Mouse (Mus musculus): Measurements from ENCODE around the gene Gtpbp2. TPM values are rescaled to one million over a fixed set of nuclear protein-coding genes. Genes with fewer than 3 reads are reported as not detected.
A peak's percentile ranks its signal among the peaks of the same experiment; 100 is the strongest.

The Gtpbp2 gene
- total RNA-seq, 2 experiments from 2014 or later, result 86.6 to 101 TPM

DNA sequence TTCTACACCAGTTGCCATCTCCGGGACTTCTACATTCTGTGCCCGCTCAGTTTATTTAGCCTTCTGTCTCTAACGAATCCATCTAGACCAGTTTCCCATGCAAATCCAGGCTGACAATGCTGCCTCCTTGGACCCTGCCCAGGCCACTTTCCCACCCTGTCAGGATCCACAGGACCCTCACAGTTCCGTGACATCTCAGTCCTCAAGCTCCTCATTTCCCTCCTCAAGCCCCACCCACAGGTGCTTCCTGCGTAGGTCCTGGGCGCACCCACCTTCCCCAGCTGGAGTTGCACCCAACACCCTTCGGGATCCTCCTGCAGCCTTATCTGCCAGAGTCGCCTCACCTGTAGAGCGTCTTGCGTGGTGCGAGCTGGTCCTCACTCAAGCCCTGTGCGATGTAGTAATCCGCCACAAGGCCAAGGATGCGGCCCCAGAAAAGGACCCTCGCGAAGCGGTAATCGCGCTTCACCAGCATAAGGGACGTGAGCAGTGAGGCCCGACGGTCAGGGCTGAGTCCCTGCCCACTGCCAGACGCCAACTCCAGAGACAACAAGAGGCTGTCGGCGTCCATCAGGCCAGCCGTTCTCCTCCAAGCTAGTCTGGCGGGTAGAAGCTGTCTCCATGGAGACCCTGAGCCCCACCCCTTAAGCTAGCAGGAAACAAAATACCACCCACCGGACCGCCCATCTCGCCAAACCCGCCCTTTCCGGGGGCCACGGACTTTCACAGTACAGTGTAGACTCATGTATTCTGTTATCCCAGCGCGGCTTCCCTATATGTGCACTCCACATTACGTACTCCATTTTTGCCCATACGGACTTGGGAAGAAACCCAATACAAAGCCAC is 17.0 kb upstream of the Gtpbp2 start, which contains the start of gene Rsph9:
TSS of gene Rsph9 (minus strand) at position 639 of the 846 bp plus-strand sequence.
- peak; percentile 82 to 91 for DNase-seq (ENCODE audit: extremely low spot score in 1 of 2, low spot score in 2 of 2)
- intact Hi-C loops (cut with DNase I), result no loop called here

DNA sequence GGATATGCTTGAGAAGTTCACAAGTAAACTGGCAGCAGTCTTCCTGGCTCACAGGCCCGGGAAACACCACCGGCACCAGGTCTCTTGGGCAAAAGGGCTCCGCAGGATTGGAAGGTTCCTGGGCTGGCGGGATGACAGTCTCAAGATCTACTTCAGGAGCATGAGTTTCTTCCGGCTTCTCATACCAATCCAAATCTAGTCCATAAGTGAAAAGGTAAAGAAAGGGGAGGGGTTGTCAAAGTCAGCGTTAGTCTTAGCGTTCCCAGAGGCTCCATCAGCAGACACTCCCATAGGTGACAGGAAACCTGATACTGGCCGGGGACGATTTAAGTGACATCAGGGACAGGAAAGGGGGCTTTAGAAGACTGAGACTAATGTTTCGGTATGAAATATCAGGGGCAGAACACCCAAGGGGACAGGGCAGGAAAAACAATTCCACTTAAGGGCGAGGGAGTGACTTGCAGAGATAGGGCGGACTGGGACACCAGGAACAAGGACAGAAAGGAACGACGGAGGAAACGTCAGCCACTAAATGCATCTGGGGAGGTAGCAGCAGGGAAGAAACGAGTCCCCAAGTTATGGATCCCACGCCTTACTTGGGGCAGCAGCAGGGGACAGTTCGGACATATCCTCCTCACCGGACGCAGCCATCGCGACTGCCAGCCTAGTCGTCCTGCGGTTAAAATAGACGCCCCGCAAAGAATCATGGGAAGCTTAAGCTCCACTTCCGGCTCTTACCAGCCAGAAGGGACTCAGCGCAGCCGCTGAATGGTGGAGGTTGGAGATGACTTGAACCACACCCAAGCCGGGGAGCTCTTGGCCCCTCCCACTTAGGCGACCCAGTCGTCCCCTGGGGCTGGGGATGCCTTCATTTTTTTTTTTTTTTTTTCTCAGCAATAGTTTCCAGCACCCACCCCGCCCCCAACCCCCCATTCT is 7.7 kb upstream of the Gtpbp2 start, which contains the start of gene Mad2l1bp:
TSS of gene Mad2l1bp (minus strand) at position 707 of the 936 bp plus-strand sequence.
- intact Hi-C loops (cut with DNase I), result no loop called here

GRCm38 (mm10) chr17:46154336-46154735 is 6.5 kb upstream of the Gtpbp2 start:
- intact Hi-C loops (cut with DNase I), result no loop called here

More for the DNA sequence above, 7.7 kb upstream of the Gtpbp2 start, which contains the start of gene Mad2l1bp:
- peak; percentile 88 to 93 for DNase-seq (ENCODE audit: extremely low spot score in 1 of 2, low spot score in 2 of 2)

DNA sequence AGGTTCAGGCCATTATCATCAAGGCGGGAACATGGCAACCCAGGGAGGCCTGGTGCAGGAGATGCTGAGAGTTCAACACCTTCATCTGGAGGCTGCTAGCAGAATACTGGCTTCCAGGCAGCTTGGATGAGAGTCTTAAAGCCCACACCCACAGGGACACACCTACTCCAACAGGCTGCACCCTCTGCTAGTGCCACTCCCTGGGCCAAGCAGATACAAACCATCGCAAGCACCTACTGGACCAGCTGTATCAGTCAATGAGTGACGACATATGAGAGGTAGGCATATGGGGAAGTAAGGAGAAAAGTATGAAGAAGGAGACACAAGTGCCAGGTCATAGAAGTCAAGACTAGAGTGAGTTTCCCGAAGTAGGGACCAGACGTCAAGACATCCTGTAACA is 4.2 kb upstream of the Gtpbp2 start:
- no peak for DNase-seq (ENCODE audit: extremely low spot score in 1 of 2, low spot score in 2 of 2)
- intact Hi-C loops (cut with DNase I), result no loop called here

More at GRCm38 (mm10) chr17:46154336-46154735, 6.5 kb upstream of the Gtpbp2 start:
- no peak for DNase-seq (ENCODE audit: extremely low spot score in 1 of 2, low spot score in 2 of 2)

- no peak for DNase-seq (ENCODE audit: extremely low spot score in 1 of 2, low spot score in 2 of 2)
- intact Hi-C loops (cut with DNase I), result no loop called here
These were observed 3.7 kb upstream of the Gtpbp2 start for GRCm38 (mm10) chr17:46157131-46157530.

DNA sequence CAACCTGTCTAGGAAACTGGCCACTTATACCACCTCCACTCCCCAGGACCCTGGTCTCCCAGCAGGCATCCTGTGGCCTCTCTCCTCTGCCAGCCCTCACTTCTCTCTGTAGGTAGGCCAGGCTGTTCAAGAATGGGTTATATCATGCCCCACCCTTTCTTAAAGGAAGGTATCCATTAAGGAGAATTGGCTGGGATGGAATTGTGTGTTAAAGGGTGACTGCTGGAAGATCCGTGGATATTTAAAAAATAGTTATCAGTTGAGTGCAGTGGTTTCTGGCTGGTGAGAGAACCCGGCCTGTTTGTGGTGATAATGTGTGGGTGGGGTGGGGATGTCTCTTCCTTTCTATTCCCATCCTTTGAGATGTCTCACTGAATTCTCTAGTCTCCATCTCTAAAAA is 1.6 kb upstream of the Gtpbp2 start:
- intact Hi-C loops (cut with DNase I), result no loop called here

DNA sequence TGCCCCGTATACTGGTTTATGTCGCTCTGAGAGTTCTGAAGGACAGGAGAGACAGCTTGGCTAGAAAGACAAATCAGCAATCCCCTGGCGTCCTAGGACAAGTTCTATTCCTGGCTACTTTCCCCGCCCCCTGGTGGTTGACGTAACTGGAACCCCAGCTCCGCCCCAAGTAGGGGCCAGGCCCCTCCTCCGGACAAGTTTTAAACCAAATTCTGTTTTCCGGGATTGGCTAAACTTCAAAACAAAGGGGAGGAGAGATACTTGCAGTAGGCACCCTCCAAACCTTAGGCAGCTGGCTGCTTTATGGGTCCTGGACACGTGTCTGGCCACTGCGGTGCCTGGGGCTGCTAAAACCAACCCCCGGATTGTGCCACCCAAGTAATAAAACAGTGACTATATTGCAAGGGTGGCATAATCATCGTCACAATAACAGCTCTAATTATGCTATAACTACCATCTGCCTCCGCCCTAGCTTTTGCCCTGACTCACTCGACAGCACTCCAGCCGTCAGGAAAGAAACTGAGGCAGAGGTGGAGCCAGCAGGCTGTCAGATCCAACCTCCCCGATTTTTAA is 656 bp upstream of the Gtpbp2 start:
- intact Hi-C loops (cut with DNase I), result loop anchor here (10.0 kb wide), 1 partner anchor 425 kb away; the partner anchor contains the start of gene 1600014C23Rik

More for the DNA sequence above, 1.6 kb upstream of the Gtpbp2 start:
- no peak for DNase-seq (ENCODE audit: extremely low spot score in 1 of 2, low spot score in 2 of 2)

GRCm38 (mm10) chr17:46161179-46161578 is 347 bp downstream of the Gtpbp2 start:
- no peak for DNase-seq (ENCODE audit: extremely low spot score in 1 of 2, low spot score in 2 of 2)
- intact Hi-C loops (cut with DNase I), result loop anchor here (10.0 kb wide), 1 partner anchor 426 kb away; the partner anchor contains the start of gene 1600014C23Rik

More for the DNA sequence above, 656 bp upstream of the Gtpbp2 start:
- peak; percentile 86 to 91 for DNase-seq (ENCODE audit: extremely low spot score in 1 of 2, low spot score in 2 of 2)

DNA sequence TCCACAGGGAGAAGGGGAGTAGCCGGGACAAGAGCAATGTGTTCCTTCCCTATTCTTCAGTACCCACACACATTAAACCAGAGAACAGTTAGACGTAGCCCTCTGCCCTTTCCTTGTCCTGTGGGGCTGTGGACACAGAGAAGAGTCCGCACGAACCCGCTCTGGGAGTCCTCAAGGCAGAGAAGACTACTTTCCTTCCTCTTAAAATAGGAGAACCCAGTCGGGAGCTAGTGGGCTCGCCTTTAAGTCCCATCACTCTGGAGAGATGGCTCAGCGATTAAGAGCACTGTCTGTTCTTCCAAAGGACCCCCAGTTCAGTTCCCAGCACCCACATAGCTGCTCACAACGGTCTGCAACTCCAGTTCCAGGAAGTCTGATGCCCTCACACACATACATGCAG is 878 bp downstream of the Gtpbp2 start:
- no peak for DNase-seq (ENCODE audit: extremely low spot score in 1 of 2, low spot score in 2 of 2)
- intact Hi-C loops (cut with DNase I), result loop anchor here (10.0 kb wide), 1 partner anchor 427 kb away; the partner anchor contains the start of gene 1600014C23Rik

GRCm38 (mm10) chr17:46162551-46162950 is 1.7 kb downstream of the Gtpbp2 start:
- intact Hi-C loops (cut with DNase I), result loop anchor here (10.0 kb wide), 1 partner anchor 428 kb away; the partner anchor contains the start of gene 1600014C23Rik
- DNase-seq (ENCODE audit: extremely low spot score in 1 of 2, low spot score in 2 of 2), result no peak

DNA sequence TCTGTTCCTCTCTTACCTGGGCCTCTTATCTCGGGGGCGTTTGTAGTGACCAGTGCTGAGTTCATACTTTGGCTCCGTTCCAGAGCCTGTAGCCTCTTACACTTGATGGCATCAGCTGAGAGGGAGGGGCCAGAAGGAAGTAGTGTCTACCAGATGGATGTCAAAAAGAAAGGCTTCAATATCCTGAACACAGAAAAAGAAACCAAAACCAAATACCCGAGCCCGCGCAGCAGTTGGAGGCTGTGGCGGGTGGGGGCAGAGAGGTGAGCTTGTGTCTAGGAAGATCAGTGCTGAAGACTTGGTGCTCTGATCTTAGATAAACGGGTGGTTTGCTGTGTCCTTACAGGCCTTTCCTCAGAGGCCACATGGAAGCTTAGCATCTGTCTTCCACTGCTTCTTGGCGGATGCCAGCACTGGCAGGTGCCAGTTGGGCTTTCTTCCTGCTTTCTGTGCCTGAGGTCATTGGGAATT is 2.2 kb downstream of the Gtpbp2 start:
- intact Hi-C loops (cut with DNase I), result loop anchor here (10.0 kb wide), 1 partner anchor 428 kb away; the partner anchor contains the start of gene 1600014C23Rik

DNA sequence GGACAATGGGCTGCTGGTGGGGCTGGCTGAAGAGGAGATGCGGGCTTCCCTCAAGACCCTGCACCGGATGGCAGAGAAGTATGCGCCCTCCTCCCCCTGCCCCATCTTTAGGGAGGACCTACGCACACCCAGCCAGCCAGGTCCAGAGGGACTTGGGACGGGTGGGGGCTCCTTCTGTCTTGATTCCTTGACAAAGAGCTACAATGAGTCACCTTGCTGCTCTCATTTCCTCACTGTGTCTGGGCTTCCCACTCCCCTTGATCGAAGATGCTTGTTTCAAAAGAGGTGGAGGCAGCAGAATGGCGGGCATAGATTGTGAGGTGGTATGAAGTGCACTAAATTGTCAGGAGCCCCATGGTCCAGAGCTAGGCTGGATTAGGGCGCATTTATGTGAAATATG is 3.5 kb downstream of the Gtpbp2 start:
- no peak for DNase-seq (ENCODE audit: extremely low spot score in 1 of 2, low spot score in 2 of 2)
- intact Hi-C loops (cut with DNase I), result loop anchor here (10.0 kb wide), 1 partner anchor 430 kb away; the partner anchor contains the start of gene 1600014C23Rik

More for the DNA sequence above, 2.2 kb downstream of the Gtpbp2 start:
- no peak for DNase-seq (ENCODE audit: extremely low spot score in 1 of 2, low spot score in 2 of 2)

- DNase-seq (ENCODE audit: extremely low spot score in 1 of 2, low spot score in 2 of 2), result no peak
- intact Hi-C loops (cut with DNase I), result loop anchor here (10.0 kb wide), 1 partner anchor 430 kb away; the partner anchor contains the start of gene 1600014C23Rik
These were observed 4.0 kb downstream of the Gtpbp2 start for GRCm38 (mm10) chr17:46164791-46165190.

DNA sequence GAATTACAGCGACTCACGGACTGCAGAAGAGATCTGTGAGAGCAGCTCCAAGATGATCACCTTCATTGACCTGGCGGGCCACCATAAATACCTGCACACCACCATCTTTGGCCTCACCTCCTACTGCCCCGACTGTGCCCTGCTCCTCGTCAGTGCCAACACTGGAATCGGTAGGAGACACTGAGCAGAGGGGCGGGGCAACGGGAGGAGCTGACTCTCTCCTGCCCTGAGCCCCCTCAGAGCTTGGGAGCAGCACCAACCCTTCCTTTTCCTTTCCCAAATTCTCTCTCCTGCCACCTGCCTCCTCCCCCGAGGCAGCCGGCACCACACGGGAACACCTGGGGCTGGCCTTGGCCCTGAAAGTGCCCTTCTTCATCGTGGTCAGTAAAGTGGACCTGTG is 4.6 kb downstream of the Gtpbp2 start:
- intact Hi-C loops (cut with DNase I), result loop anchor here (10.0 kb wide), 1 partner anchor 431 kb away; the partner anchor contains the start of gene 1600014C23Rik
- no peak for DNase-seq (ENCODE audit: extremely low spot score in 1 of 2, low spot score in 2 of 2)

GRCm38 (mm10) chr17:46166270-46166669 is 5.4 kb downstream of the Gtpbp2 start:
- no peak for DNase-seq (ENCODE audit: extremely low spot score in 1 of 2, low spot score in 2 of 2)
- intact Hi-C loops (cut with DNase I), result loop anchor here (10.0 kb wide), 1 partner anchor 431 kb away; the partner anchor contains the start of gene 1600014C23Rik

DNA sequence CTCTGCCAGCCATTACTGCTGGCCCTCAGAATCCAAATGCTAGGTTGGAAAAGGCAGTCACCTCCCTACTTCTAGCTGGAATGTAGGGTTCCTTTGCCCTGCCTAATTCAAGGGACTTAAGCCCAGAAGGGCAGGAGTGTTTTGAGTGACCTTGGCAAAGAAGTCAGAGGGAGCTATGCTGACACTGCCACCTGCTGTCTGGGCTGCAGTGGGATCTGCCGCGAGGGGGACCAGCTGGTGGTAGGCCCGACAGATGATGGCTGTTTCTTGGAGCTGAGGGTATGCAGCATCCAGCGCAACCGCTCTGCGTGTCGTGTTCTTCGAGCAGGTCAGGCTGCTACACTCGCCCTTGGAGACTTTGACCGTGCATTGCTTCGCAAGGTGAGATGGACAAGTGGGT is 6.2 kb downstream of the Gtpbp2 start:
- intact Hi-C loops (cut with DNase I), result loop anchor here (10.0 kb wide), 1 partner anchor 432 kb away; the partner anchor contains the start of gene 1600014C23Rik
- peak in 1 of 2 experiments; percentile 52 for DNase-seq (ENCODE audit: extremely low spot score in 1 of 2, low spot score in 2 of 2)

- intact Hi-C loops (cut with DNase I), result loop anchor here (10.0 kb wide), 1 partner anchor 434 kb away; the partner anchor contains the start of gene 1600014C23Rik
- DNase-seq (ENCODE audit: extremely low spot score in 1 of 2, low spot score in 2 of 2), result peak in 1 of 2 experiments; percentile 29
These were observed 7.5 kb downstream of the Gtpbp2 start for GRCm38 (mm10) chr17:46168318-46168717.

- intact Hi-C loops (cut with DNase I), result loop anchor here (10.0 kb wide), 1 partner anchor 434 kb away; the partner anchor contains the start of gene 1600014C23Rik
- DNase-seq (ENCODE audit: extremely low spot score in 1 of 2, low spot score in 2 of 2), result no peak
These were observed 7.9 kb downstream of the Gtpbp2 start for GRCm38 (mm10) chr17:46168768-46169167.
